Mouse (Mus musculus) T-cell, adult 66 days (primary cell): ENCODE measurements around the gene Gstk1. TPM values are rescaled to one million over a fixed set of nuclear protein-coding genes. Genes with fewer than 3 reads are reported as not detected.

ENCODE experiments used
- total RNA-seq, 2 experiments: library from RNA; stranded (reverse); gene quantifications; 3 replicates in 1 of 2; 4 replicates in 1 of 2; pipeline ENCODE4 v1.2.4; 2023

Gstk1 gene
- total RNA-seq, result 10 to 100 TPM in 1 of 2 experiments, 1 to 10 TPM in 1; 7.4 to 11.6 TPM

GRCm38 (mm10) chr6:42245711-42246353, at the start of gene Gstk1:
Gstk1 (plus strand) TSS chr6:42245935.

DNA sequence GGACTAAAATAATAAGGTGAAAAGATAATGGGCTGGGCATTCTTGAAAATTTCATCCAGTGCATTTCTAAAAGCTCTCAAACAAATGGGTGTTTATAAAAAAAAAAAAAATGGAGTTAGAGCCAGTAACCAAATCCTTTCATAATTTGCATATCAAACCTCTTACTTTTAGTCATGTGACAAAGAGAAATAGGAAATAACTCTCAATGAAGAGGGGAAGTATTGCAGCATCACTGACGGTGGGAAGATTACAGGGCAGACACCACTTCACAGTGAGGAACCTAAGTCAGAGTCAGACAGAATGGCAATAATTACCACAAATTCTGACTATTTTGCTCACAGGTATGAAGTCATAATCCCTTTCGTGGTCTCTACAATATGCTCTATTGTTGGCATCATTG, 30.7 kb upstream of the Gstk1 start, which contains the start of gene Tas2r144:
TSS of gene Tas2r144 (plus strand) at position 301 of the 400 bp plus-strand sequence.

DNA sequence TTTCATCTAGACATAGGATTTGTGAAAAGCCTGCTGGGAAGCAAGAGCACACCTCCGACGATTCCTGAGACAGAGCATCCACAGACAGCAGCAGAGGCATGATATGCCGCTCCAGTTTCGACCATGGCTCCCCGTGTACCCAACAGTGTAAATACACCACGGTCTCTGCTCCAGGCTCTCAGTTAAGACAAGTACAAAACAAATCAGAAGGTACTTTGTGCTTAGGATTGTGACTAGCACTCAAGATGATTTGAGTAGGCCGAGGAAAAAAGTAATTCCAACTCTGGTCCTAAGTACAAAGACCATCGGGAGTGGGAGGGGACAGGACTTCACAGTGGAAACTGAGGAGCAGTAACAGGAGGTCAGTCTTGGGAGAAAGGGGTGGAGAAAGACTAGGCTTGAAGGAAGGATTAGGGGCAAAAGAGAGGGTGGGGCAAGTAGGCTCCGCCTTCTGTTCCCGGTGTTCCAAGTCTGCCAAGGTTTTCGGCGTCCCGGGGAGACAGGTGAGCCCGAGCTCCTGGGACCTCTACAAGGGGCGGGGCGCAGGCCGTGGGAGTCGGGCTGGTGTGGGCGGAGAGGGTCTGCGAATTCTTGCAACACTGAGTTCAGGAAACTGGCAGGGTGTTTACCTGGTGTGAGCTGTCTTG, 15.9 kb downstream of the Gstk1 start, which contains the start of gene Tmem139:
TSS of gene Tmem139 (plus strand) at position 447 of the 647 bp plus-strand sequence.

GRCm38 (mm10) chr6:42264626-42265312, 19.0 kb downstream of the Gstk1 start, which contains the start of gene Casp2:
Casp2 (plus strand) TSS chr6:42264985.

DNA sequence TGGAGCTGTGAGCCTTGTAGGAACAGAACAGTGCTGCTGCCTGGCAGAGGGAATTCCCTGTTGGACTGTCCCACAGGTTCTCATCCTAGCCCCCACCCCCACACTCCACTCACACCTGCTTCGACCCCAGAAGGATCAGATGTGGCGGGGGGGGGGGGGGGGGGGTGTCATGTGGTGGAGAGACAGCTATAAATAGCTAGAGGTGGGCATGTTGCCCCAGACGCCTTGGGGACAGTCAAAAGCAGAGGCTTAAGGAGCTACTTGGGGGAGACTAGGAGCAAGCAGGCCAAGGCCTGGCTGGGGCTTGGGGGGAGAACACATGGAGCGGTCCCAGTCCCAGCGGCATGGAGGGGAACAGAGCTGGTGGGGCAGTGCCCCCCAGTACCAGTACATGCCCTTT, 40.7 kb downstream of the Gstk1 start, which contains the start of gene Clcn1:
TSS of gene Clcn1 (plus strand) at position 238 of the 400 bp plus-strand sequence.

Other genes with a start within 250 kb of the Gstk1 start
- not detected for gene Sva, start 207.5 kb upstream of the Gstk1 start, total RNA-seq
- gene Tas2r139, start 105.0 kb upstream of the Gstk1 start, total RNA-seq, result not detected
- gene Tas2r144, start 30.6 kb upstream of the Gstk1 start, total RNA-seq, result not detected
- not detected for gene Tmem139, start 16.0 kb downstream of the Gstk1 start, total RNA-seq
- gene Casp2, start 19.1 kb downstream of the Gstk1 start, total RNA-seq, result 100 to 1,000 TPM; 102 to 106 TPM
- gene Clcn1, start 40.8 kb downstream of the Gstk1 start, total RNA-seq, result 1 to 10 TPM; 1.4 to 1.5 TPM
- gene Fam131b, start 78.7 kb downstream of the Gstk1 start, total RNA-seq, result under 1 TPM; 0.35 to 0.53 TPM
- gene Zyx, start 103.7 kb downstream of the Gstk1 start, total RNA-seq, result 100 to 1,000 TPM; 169 to 198 TPM
- under 1 TPM in 1 of 2 experiments, not detected in 1; 0.23 TPM for gene Epha1, start 127.3 kb downstream of the Gstk1 start, total RNA-seq
- gene Tas2r143, start 154.3 kb downstream of the Gstk1 start, total RNA-seq, result 1 to 10 TPM in 1 of 2 experiments, not detected in 1; 2.5 TPM
- under 1 TPM in 1 of 2 experiments, not detected in 1; 0.71 TPM for gene Tas2r135, start 159.5 kb downstream of the Gstk1 start, total RNA-seq
- under 1 TPM in 1 of 2 experiments, not detected in 1; 0.86 TPM for gene Tas2r126, start 188.6 kb downstream of the Gstk1 start, total RNA-seq
- not detected for gene Olfr458, start 219.3 kb downstream of the Gstk1 start, total RNA-seq
- not detected for gene Olfr457, start 230.4 kb downstream of the Gstk1 start, total RNA-seq
- gene Olfr456, start 241.3 kb downstream of the Gstk1 start, total RNA-seq, result not detected